Mouse (Mus musculus): ENCODE results near the gene Rfc1. TPM values are rescaled to one million over a fixed set of nuclear protein-coding genes. Genes with fewer than 3 reads are reported as not detected.
"Not testable (repeated sequence)": the region's sequence is repeated elsewhere in the genome, so short reads cannot be mapped to it uniquely, and the experiment has no call there.

The Rfc1 gene
- polyA plus RNA-seq, 1 experiment from 2014 or later, result 95.3 TPM

DNA sequence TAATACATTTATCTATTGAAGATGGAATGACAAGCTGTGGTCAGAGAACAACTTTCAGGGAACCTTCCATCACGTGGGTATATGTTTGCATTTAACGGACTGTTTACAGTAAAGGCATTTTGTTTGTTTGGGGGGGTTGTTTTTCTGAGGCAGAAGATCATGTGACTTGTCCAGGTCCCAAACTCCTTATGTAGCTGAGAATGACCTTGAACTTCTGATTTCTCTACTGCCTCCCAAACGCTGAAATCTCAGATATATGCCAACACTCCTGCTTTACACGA, 545 bp upstream of the Rfc1 start:
- Histone ChIP-seq H3K27ac (no peak overlapping the region), H3K4me1 (peaks cover 16% of the 10 kb centered on the region), H3K9me3 (replicated peaks) (no peaks in the 10 kb centered on the region), H3K4me3 (replicated peaks) (peak overlapping the region; percentile 98), H3K27me3 (no peaks in the 10 kb centered on the region), H3K36me3 (peaks cover 13% of the 10 kb centered on the region; the same call in 1 of the 2 replicates), H3K9ac (no peak overlapping the region), H3K4me2 (peak overlapping the region; percentile 72)
- ATAC-seq (replicated peaks; ENCODE audit: low FRiP score), result no peak
- WGBS, result 30% methylated on average over 4 of the region's 4 CpGs

GRCm38 (mm10) chr5:65334788-65335187, 682 bp downstream of the Rfc1 start:
- Histone ChIP-seq H3K4me1 (peaks cover 16% of the 10 kb centered on the region), H3K9ac (peak overlapping the region; percentile 92), H3K27me3 (no peaks in the 10 kb centered on the region), H3K4me3 (replicated peaks) (peak overlapping the region; percentile 98), H3K27ac (peak overlapping the region; percentile 93), H3K4me2 (peak overlapping the region; percentile 72), H3K36me3 (peaks cover 13% of the 10 kb centered on the region; the same call in 1 of the 2 replicates), H3K9me3 (replicated peaks) (no peaks in the 10 kb centered on the region)
- 5% methylated on average over 8 of the region's 8 CpGs for WGBS
- ATAC-seq (replicated peaks; ENCODE audit: low FRiP score), result no peak

DNA sequence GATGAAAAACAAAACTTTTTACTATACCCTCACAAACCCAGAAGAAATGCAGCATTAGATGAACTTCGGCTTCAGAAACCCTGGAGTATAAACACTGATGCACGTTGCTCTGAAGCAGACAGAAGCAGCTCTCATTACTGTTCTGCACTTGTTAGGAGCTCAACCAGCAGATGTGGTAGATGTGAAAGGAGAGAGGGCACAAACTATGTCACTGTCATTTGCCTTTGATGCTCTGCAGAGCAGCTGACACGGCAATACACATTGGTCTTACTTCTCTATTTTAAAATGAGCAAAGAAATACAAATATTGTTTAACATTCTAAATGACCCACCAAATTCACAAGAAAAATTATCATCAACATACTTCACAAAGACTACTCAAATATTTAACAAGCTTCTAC, 5.5 kb downstream of the Rfc1 start:
- Histone ChIP-seq H3K4me2 (no peak overlapping the region), H3K4me3 (replicated peaks) (no peak overlapping the region), H3K27ac (no peak overlapping the region), H3K9me3 (replicated peaks) (no peaks in the 10 kb centered on the region), H3K36me3 (peaks cover 13% of the 10 kb centered on the region; the same call in 1 of the 2 replicates), H3K4me1 (peaks cover 16% of the 10 kb centered on the region), H3K27me3 (no peaks in the 10 kb centered on the region), H3K9ac (no peak overlapping the region)
- ATAC-seq (replicated peaks; ENCODE audit: low FRiP score), result no peak
- WGBS, result 73% methylated on average over 3 of the region's 3 CpGs

DNA sequence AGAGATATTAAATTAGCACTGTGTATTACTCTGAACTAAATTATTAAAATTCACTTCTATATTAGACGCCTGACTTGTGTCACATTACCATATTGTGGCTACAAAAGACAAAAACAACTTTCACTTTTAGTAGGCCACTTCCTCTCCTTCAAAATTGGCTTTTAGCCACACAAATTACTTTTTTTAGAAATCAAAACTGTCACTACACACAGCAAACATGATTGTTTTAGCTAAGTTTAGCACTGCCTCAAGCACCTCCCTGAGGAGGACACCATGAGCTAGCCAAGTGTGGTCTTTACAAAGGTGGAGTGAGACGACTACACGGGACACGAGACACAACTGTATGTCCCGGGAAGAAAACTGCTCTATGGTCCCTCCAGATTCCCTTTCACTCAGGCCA, 9.3 kb downstream of the Rfc1 start:
- Histone ChIP-seq H3K4me3 (replicated peaks) (no peak overlapping the region), H3K36me3 (no peaks in the 10 kb centered on the region), H3K27me3 (no peaks in the 10 kb centered on the region), H3K4me1 (peaks cover 4% of the 10 kb centered on the region; the same call in 1 of the 2 replicates), H3K9ac (no peak overlapping the region), H3K4me2 (no peak overlapping the region), H3K9me3 (replicated peaks) (no peaks in the 10 kb centered on the region), H3K27ac (peak overlapping the region; percentile 37; the same call in 1 of the 2 replicates)
- no peak for ATAC-seq (replicated peaks; ENCODE audit: low FRiP score)
- WGBS, result 79% methylated on average over 5 of the region's 5 CpGs

- Histone ChIP-seq H3K9ac (no peak overlapping the region), H3K27ac (no peak overlapping the region), H3K27me3 (no peaks in the 10 kb centered on the region), H3K4me3 (replicated peaks) (no peak overlapping the region), H3K36me3 (no peaks in the 10 kb centered on the region), H3K9me3 (replicated peaks) (no peaks in the 10 kb centered on the region), H3K4me2 (no peak overlapping the region), H3K4me1 (peaks cover 4% of the 10 kb centered on the region; the same call in 1 of the 2 replicates)
- 81% methylated on average over 3 of the region's 3 CpGs for WGBS
- no peak for ATAC-seq (replicated peaks; ENCODE audit: low FRiP score)
These were observed 10.6 kb downstream of the Rfc1 start for GRCm38 (mm10) chr5:65324758-65325355.

DNA sequence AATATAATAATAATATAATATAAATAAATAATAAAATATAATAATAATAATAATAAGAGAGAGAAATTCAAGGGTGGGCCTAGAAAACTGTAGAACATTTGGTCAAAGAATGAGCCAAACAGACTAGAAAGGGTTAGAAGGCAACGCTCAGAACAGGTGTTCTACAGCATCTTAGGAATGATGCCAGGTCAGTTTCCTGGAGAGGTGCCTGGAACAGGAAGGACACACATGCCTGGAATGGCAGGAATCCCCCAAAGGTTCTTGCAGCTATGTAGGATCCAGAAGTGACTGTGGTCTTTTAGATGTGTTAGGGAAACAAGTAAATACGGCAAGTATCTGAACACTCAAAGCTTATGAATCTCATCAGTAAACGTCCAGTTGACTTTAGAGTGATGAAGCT, 11.2 kb downstream of the Rfc1 start:
- peaks cover 4% of the 10 kb centered on the region; the same call in 1 of the 2 replicates for H3K4me1 ChIP-seq

GRCm38 (mm10) chr5:65322165-65322564, 13.3 kb downstream of the Rfc1 start:
- 50% methylated on average over 10 of the region's 10 CpGs for WGBS
- H3K4me3 ChIP-seq (replicated peaks), result no peak overlapping the region
- peaks cover 20% of the 10 kb centered on the region for H3K36me3 ChIP-seq
- ATAC-seq (replicated peaks; ENCODE audit: low FRiP score), result no peak
- no peak overlapping the region for H3K9ac ChIP-seq
- H3K27me3 ChIP-seq, result no peaks in the 10 kb centered on the region
- peaks cover 4% of the 10 kb centered on the region; the same call in 1 of the 2 replicates for H3K4me1 ChIP-seq
- no peak overlapping the region for H3K27ac ChIP-seq
- no peaks in the 10 kb centered on the region for H3K9me3 ChIP-seq (replicated peaks)
- no peak overlapping the region for H3K4me2 ChIP-seq

More for the DNA sequence above, 11.2 kb downstream of the Rfc1 start:
- ATAC-seq (replicated peaks; ENCODE audit: low FRiP score), result no peak
- H3K9me3 ChIP-seq (replicated peaks), result no peaks in the 10 kb centered on the region
- no peak overlapping the region for H3K4me2 ChIP-seq
- no peak overlapping the region for H3K9ac ChIP-seq
- H3K27me3 ChIP-seq, result no peaks in the 10 kb centered on the region
- H3K4me3 ChIP-seq (replicated peaks), result no peak overlapping the region
- peaks cover 2% of the 10 kb centered on the region; the same call in 1 of the 2 replicates for H3K36me3 ChIP-seq
- WGBS, result 85% methylated on average over 3 of the region's 3 CpGs
- no peak overlapping the region for H3K27ac ChIP-seq

DNA sequence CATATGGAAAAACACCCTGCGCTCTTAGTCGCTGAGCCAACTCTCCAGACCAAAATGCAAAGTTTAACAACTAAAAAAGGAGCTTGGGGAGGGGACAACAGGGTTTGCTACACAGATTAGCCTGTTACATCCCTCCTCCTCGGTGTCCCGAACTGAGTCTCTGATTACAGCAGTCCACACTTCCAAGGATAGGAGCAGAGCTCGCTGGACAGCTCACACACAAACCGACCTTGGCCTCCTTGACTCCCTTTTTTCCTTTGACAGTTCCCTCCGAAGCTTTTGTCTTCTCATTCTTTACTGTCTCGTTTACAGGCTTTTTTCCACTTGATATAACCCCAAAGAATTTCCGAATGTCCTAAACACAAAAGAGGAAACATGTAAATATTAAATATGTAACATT, 16.3 kb downstream of the Rfc1 start:
- Histone ChIP-seq H3K9me3 (replicated peaks) (no peaks in the 10 kb centered on the region), H3K4me2 (no peak overlapping the region), H3K27ac (no peak overlapping the region), H3K4me3 (replicated peaks) (no peak overlapping the region), H3K36me3 (peaks cover 48% of the 10 kb centered on the region), H3K4me1 (no peaks in the 10 kb centered on the region; the same call in 1 of the 2 replicates), H3K9ac (no peak overlapping the region), H3K27me3 (no peaks in the 10 kb centered on the region)
- 88% methylated on average over 9 of the region's 9 CpGs for WGBS
- no peak for ATAC-seq (replicated peaks; ENCODE audit: low FRiP score)

GRCm38 (mm10) chr5:65308866-65309265, 26.6 kb downstream of the Rfc1 start:
- no peaks in the 10 kb centered on the region for H3K4me1 ChIP-seq
- no peaks in the 10 kb centered on the region for H3K27me3 ChIP-seq
- no peaks in the 10 kb centered on the region for H3K9me3 ChIP-seq (replicated peaks)
- no peak overlapping the region for H3K27ac ChIP-seq
- no peak overlapping the region for H3K9ac ChIP-seq
- peaks cover 77% of the 10 kb centered on the region for H3K36me3 ChIP-seq
- H3K4me2 ChIP-seq, result no peak overlapping the region
- no peak for ATAC-seq (replicated peaks; ENCODE audit: low FRiP score)
- H3K4me3 ChIP-seq (replicated peaks), result no peak overlapping the region
- WGBS, result 97% methylated on average over 3 of the region's 3 CpGs

GRCm38 (mm10) chr5:65308208-65308607, 27.3 kb downstream of the Rfc1 start:
- Histone ChIP-seq H3K4me1 (no peaks in the 10 kb centered on the region), H3K9me3 (replicated peaks) (no peaks in the 10 kb centered on the region), H3K27me3 (no peaks in the 10 kb centered on the region), H3K4me3 (replicated peaks) (no peak overlapping the region), H3K27ac (no peak overlapping the region), H3K36me3 (peaks cover 75% of the 10 kb centered on the region), H3K9ac (no peak overlapping the region), H3K4me2 (no peak overlapping the region)
- WGBS, result 97% methylated on average over 7 of the region's 7 CpGs
- ATAC-seq (replicated peaks; ENCODE audit: low FRiP score), result no peak

- 83% methylated on average over 9 of the region's 9 CpGs for WGBS
- Histone ChIP-seq H3K27ac (no peak overlapping the region), H3K36me3 (peaks cover 73% of the 10 kb centered on the region), H3K4me3 (replicated peaks) (no peak overlapping the region), H3K9ac (no peak overlapping the region), H3K4me2 (no peak overlapping the region), H3K4me1 (no peaks in the 10 kb centered on the region), H3K27me3 (no peaks in the 10 kb centered on the region), H3K9me3 (replicated peaks) (no peaks in the 10 kb centered on the region)
- ATAC-seq (replicated peaks; ENCODE audit: low FRiP score), result no peak
These were observed 30.0 kb downstream of the Rfc1 start for GRCm38 (mm10) chr5:65305516-65305915.

GRCm38 (mm10) chr5:65300121-65300520, 35.3 kb downstream of the Rfc1 start:
- Histone ChIP-seq H3K4me1 (no peaks in the 10 kb centered on the region), H3K4me2 (no peak overlapping the region), H3K27me3 (no peaks in the 10 kb centered on the region), H3K36me3 (peaks cover 75% of the 10 kb centered on the region), H3K9ac (no peak overlapping the region), H3K27ac (no peak overlapping the region), H3K9me3 (replicated peaks) (no peaks in the 10 kb centered on the region), H3K4me3 (replicated peaks) (no peak overlapping the region)
- 89% methylated on average over 9 of the region's 9 CpGs for WGBS
- ATAC-seq (replicated peaks; ENCODE audit: low FRiP score), result no peak

DNA sequence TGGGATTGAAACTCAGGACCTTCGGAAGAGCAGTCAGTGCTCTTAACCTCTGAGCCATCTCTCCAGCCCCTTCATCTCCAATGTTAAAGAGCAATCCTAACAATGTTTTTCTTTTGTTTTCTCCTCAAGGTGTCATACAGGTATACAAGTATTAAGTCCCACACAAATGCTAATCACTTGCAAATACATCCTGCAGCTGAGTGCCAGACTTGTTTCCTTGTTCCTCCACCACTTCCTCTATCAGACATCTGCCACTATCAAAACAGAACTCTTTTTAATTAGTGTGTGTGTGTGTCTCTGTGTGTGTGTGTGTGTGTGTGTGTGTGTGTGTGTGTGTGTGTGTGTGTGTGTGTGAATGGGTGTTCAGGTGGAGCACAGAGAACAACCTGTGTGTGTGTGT, 35.8 kb downstream of the Rfc1 start:
- not testable (repeated sequence) for ATAC-seq (replicated peaks; ENCODE audit: low FRiP score)
- WGBS, result 90% methylated on average over 1 of the region's 1 CpGs
- peaks cover 75% of the 10 kb centered on the region for H3K36me3 ChIP-seq

More for the DNA sequence above, 35.8 kb downstream of the Rfc1 start:
- H3K27ac ChIP-seq; H3K4me3 ChIP-seq (replicated peaks); H3K4me2 ChIP-seq; H3K9me3 ChIP-seq (replicated peaks); H3K4me1 ChIP-seq; H3K27me3 ChIP-seq; H3K9ac ChIP-seq: not testable (repeated sequence)
